Mouse (Mus musculus): ENCODE data around the gene Rab3a. TPM values are rescaled to one million over a fixed set of nuclear protein-coding genes. Genes with fewer than 3 reads are reported as not detected.

Rab3a gene
- polyA plus RNA-seq, 1 experiment from 2014 or later, result 56.6 TPM

DNA sequence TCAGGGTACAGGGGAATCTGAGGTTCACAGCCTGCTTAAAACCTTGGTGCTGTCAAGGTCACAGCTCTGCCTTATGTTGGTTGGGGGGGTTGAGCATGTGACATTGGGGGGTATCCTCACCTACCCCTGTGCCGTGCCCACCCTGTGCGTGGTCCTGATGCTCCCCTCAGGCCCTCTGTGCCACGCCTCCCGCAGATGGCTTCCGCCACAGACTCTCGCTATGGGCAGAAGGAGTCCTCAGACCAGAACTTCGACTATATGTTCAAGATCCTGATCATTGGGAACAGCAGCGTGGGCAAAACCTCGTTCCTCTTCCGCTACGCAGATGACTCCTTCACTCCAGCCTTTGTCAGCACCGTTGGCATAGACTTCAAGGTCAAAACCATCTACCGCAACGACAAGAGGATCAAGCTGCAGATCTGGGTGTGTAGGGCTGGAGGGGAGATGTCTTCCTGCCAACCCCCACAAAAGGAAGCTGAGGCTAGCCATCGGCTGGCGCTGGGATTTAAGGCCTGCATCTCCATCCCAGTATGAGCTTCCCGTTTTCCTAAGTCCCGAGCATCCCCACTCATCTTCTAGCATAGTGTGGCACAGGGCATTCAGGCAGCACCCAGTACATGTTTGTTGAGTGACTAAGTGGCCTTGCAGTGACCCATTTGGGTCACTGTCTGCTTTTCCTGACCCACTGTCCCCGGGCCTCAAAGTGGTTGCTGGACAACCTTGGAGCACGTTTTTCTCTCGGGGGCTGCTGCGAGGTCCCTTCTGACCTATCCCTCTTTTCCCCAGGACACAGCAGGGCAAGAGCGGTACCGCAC lies 1.4 kb downstream of the Rab3a start:
- Histone ChIP-seq H3K4me1 (ENCODE audit: control insufficient read depth, insufficient read depth, low read length) (peaks cover 11% of the 10 kb centered on the region; the same call in 1 of the 2 replicates), H3K4me2 (peak overlapping the region; percentile 9; the same call in 1 of the 2 replicates), H3K9me3 (ENCODE audit: control insufficient read depth, low read length) (no peaks in the 10 kb centered on the region), H3K4me3 (ENCODE audit: low read depth, low read length) (peak overlapping the region; percentile 66; the same call in 1 of the 2 replicates), H3K9ac (ENCODE audit: low read length) (no peak overlapping the region), H3K27ac (ENCODE audit: low read depth, low read length) (no peak overlapping the region), H3K27me3 (ENCODE audit: control insufficient read depth, insufficient read depth, low read length) (no peaks in the 10 kb centered on the region), H3K36me3 (ENCODE audit: control insufficient read depth, insufficient read depth, low read length) (no peaks in the 10 kb centered on the region)
- WGBS, result 88% methylated on average over 24 of the region's 24 CpGs
- no peak for ATAC-seq (ENCODE audit: low FRiP score)
- no peak for DNase-seq (ENCODE audit: low spot score, missing footprints)

DNA sequence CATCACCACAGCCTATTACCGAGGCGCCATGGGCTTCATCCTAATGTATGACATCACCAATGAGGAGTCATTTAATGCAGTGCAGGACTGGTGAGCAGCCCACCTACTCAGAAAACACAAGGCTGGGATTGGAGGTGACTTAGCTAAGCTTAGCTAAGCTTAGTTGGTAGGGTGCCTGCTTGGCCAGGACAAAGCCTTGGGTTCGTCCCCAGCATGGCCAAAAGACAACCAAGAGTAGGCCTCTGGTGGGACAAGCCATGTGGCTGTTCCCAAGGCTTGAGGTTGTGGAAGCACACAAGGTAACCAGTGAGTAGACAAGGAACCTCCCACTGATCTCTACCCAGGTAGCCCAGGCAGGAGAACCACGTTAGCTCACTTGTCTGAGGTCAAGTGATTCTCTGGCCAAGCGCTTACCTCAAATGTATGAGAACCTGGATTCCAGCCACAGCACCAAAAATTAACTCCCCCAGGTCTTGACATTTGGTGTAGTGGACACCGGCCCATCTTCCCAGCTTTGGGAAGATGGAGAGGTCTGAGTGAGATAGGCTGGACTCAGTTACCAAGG lies 2.1 kb downstream of the Rab3a start:
- ATAC-seq (ENCODE audit: low FRiP score) (no peak), DNase-seq (ENCODE audit: low spot score, missing footprints) (no peak)
- no peak overlapping the region for H3K27ac ChIP-seq (ENCODE audit: low read depth, low read length)
- H3K4me1 ChIP-seq (ENCODE audit: control insufficient read depth, insufficient read depth, low read length), result peaks cover 11% of the 10 kb centered on the region; the same call in 1 of the 2 replicates
- H3K36me3 ChIP-seq (ENCODE audit: control insufficient read depth, insufficient read depth, low read length), result no peaks in the 10 kb centered on the region
- no peak overlapping the region for H3K4me2 ChIP-seq
- H3K27me3 ChIP-seq (ENCODE audit: control insufficient read depth, insufficient read depth, low read length), result no peaks in the 10 kb centered on the region
- no peak overlapping the region for H3K9ac ChIP-seq (ENCODE audit: low read length)
- 91% methylated on average over 6 of the region's 6 CpGs for whole genome bisulfite sequencing
- H3K9me3 ChIP-seq (ENCODE audit: control insufficient read depth, low read length), result no peaks in the 10 kb centered on the region
- H3K4me3 ChIP-seq (ENCODE audit: low read depth, low read length), result no peak overlapping the region

GRCm38 (mm10) chr8:70757523-70758307 lies 3.2 kb downstream of the Rab3a start:
- Histone ChIP-seq H3K9ac (ENCODE audit: low read length) (no peak overlapping the region), H3K4me3 (ENCODE audit: low read depth, low read length) (no peak overlapping the region), H3K27ac (ENCODE audit: low read depth, low read length) (no peak overlapping the region), H3K9me3 (ENCODE audit: control insufficient read depth, low read length) (no peaks in the 10 kb centered on the region), H3K27me3 (ENCODE audit: control insufficient read depth, insufficient read depth, low read length) (no peaks in the 10 kb centered on the region), H3K4me2 (no peak overlapping the region), H3K36me3 (ENCODE audit: control insufficient read depth, insufficient read depth, low read length) (no peaks in the 10 kb centered on the region), H3K4me1 (ENCODE audit: control insufficient read depth, insufficient read depth, low read length) (peaks cover 11% of the 10 kb centered on the region; the same call in 1 of the 2 replicates)
- ATAC-seq (ENCODE audit: low FRiP score) (no peak), DNase-seq (ENCODE audit: low spot score, missing footprints) (no peak)
- WGBS, result 72% methylated on average over 22 of the region's 22 CpGs

- DNase-seq (ENCODE audit: low spot score, missing footprints), result no peak
- Histone ChIP-seq H3K4me3 (ENCODE audit: low read depth, low read length) (no peak overlapping the region), H3K27me3 (ENCODE audit: control insufficient read depth, insufficient read depth, low read length) (no peaks in the 10 kb centered on the region), H3K27ac (ENCODE audit: low read depth, low read length) (no peak overlapping the region), H3K4me1 (ENCODE audit: control insufficient read depth, insufficient read depth, low read length) (peaks cover 11% of the 10 kb centered on the region; the same call in 1 of the 2 replicates), H3K4me2 (no peak overlapping the region), H3K9me3 (ENCODE audit: control insufficient read depth, low read length) (no peaks in the 10 kb centered on the region), H3K9ac (ENCODE audit: low read length) (no peak overlapping the region), H3K36me3 (ENCODE audit: control insufficient read depth, insufficient read depth, low read length) (no peaks in the 10 kb centered on the region)
- WGBS, result 86% methylated on average over 7 of the region's 7 CpGs
- no peak for ATAC-seq (ENCODE audit: low FRiP score)
Observed at GRCm38 (mm10) chr8:70758308-70758615, 3.8 kb downstream of the Rab3a start.

DNA sequence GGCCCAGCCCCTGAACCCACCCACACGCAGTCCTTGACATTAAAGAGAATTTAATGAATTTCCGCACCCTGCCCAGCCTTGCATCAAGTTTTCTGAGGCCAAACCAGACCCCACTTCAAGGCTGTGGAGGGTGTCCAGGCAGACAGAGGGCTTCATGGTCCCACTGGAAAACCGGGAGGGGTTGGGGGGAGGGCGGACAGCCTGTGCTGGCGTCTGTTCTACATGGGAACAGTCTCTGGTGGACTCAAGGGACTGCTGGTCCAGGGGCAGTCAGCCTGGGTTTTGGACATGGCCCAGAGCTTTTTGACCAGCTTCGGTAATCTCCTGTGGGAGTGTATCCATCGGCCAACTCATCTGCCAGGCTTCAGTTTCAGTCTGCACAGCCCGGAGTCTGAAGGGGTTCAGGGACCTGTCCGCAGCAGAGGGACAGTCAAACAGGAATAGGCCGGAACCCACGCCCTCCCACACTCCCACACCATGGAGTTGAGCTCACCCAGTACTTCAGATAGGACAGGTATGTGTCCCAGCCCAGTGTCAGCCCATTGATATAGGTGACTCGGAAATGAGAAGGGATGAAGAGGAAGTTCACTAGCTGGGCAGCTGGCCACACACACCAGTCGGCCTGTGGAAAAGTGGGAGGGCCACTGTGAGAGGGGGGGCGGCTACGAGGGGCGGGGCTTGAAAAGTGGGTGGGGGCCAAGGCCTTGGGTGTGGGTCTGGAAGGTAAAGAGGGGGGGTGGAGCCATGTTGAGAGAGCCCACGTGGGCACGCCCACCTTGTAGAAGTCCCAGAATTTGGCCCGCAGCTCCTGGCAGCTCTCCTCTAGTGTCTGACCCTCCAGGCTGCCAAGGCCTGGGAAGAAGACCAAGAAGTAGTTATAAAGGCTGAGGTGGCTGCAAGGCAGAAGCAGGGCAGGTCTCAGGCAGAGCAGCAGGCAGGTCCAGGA lies 4.4 kb downstream of the Rab3a start:
- no peak overlapping the region for H3K4me2 ChIP-seq
- no peaks in the 10 kb centered on the region for H3K9me3 ChIP-seq (ENCODE audit: control insufficient read depth, low read length)
- no peaks in the 10 kb centered on the region for H3K27me3 ChIP-seq (ENCODE audit: control insufficient read depth, insufficient read depth, low read length)
- no peak overlapping the region for H3K27ac ChIP-seq (ENCODE audit: low read depth, low read length)
- H3K4me3 ChIP-seq (ENCODE audit: low read depth, low read length), result no peak overlapping the region
- H3K4me1 ChIP-seq (ENCODE audit: control insufficient read depth, insufficient read depth, low read length), result peaks cover 11% of the 10 kb centered on the region; the same call in 1 of the 2 replicates
- ATAC-seq (ENCODE audit: low FRiP score) (no peak), DNase-seq (ENCODE audit: low spot score, missing footprints) (no peak)
- H3K36me3 ChIP-seq (ENCODE audit: control insufficient read depth, insufficient read depth, low read length), result no peaks in the 10 kb centered on the region
- H3K9ac ChIP-seq (ENCODE audit: low read length), result no peak overlapping the region
- 76% methylated on average over 19 of the region's 19 CpGs for WGBS

- Histone ChIP-seq H3K9ac (ENCODE audit: low read length) (peak overlapping the region; percentile 77), H3K36me3 (ENCODE audit: control insufficient read depth, insufficient read depth, low read length) (no peaks in the 10 kb centered on the region), H3K27me3 (ENCODE audit: control insufficient read depth, insufficient read depth, low read length) (no peaks in the 10 kb centered on the region), H3K4me2 (peak overlapping the region; percentile 100), H3K4me1 (ENCODE audit: control insufficient read depth, insufficient read depth, low read length) (peaks cover 6% of the 10 kb centered on the region; the same call in 1 of the 2 replicates), H3K9me3 (ENCODE audit: control insufficient read depth, low read length) (no peaks in the 10 kb centered on the region), H3K4me3 (ENCODE audit: low read depth, low read length) (peak overlapping the region; percentile 68), H3K27ac (ENCODE audit: low read depth, low read length) (no peak overlapping the region)
- DNase-seq (ENCODE audit: low spot score, missing footprints) (peak; percentile 87), ATAC-seq (ENCODE audit: low FRiP score) (no peak; the same call in 1 of the 2 replicates)
- 1% methylated on average over 22 of the region's 22 CpGs for WGBS
Observed at GRCm38 (mm10) chr8:70760350-70760749, 5.9 kb downstream of the Rab3a start.

DNA sequence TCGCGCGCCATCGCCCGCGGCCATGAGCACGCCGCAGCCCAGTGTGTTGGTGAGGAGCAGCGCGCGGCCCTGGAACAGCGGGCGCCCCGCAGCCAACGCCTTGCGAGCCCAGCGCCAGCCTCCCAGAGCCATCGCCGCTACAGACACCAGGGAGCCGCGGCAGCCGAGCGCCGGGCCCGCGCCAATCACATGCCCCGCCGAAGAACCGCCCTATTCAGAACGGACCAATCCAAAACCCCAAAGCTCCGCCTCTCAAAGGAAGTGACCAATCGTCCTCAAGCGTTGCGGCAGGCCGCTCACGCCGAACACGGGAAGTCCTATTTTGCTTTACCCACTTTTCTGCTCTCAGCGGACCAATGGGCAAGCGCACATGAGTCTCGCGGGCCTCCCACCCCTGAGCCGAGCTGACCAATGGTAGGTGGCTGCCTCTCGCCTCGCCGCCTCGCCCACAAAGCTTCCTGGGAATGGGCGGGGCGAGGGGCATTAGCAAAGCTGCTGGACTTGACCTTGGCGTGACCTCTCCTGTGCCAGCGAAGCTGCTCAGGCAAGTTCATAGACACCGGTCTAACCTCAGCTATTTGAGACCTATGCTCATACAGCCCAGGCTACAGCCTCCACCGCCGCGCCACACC lies 6.4 kb downstream of the Rab3a start, which contains the start of gene Mpv17l2:
TSS of gene Mpv17l2 (minus strand) at position 172 of the 632 bp plus-strand sequence.
- ATAC-seq (ENCODE audit: low FRiP score) (peak; percentile 97), DNase-seq (ENCODE audit: low spot score, missing footprints) (peak; percentile 98)
- Histone ChIP-seq H3K4me2 (peak within 1 kb of the TSS; percentile 100), H3K4me1 (ENCODE audit: control insufficient read depth, insufficient read depth, low read length) (peaks cover 8% of the 10 kb centered on the region), H3K4me3 (ENCODE audit: low read depth, low read length) (peak within 1 kb of the TSS; percentile 68), H3K27me3 (ENCODE audit: control insufficient read depth, insufficient read depth, low read length) (peaks cover under 1% of the 10 kb centered on the region; the same call in 1 of the 2 replicates), H3K9me3 (ENCODE audit: control insufficient read depth, low read length) (no peaks in the 10 kb centered on the region), H3K27ac (ENCODE audit: low read depth, low read length) (no peak within 1 kb of the TSS), H3K36me3 (ENCODE audit: control insufficient read depth, insufficient read depth, low read length) (no peaks in the 10 kb centered on the region), H3K9ac (ENCODE audit: low read length) (peak within 1 kb of the TSS; percentile 77)
- under 1% methylated on average over 55 of the region's 55 CpGs for WGBS

DNA sequence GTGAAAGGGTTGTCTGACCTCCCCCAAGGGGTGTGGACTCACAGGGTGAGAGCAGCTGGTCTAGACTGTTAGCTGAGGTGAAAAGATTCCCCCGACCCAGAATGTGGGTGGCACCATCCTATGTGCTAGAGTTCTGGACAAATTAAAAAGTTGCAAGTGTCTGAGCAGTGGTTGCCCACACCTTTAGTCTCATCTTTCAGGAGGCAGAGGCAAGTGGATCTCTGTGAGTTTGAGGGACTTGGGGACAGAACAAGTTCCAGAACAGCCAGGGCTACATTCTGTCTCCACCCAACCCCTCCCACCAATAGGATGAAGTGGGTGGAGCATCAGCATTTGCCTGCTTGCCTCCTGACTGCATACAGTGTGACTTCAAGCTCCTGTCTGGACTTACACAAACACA lies 7.6 kb downstream of the Rab3a start:
- Histone ChIP-seq H3K4me3 (ENCODE audit: low read depth, low read length) (no peak overlapping the region), H3K9ac (ENCODE audit: low read length) (no peak overlapping the region), H3K27ac (ENCODE audit: low read depth, low read length) (no peak overlapping the region), H3K36me3 (ENCODE audit: control insufficient read depth, insufficient read depth, low read length) (no peaks in the 10 kb centered on the region), H3K27me3 (ENCODE audit: control insufficient read depth, insufficient read depth, low read length) (peaks cover 2% of the 10 kb centered on the region; the same call in 1 of the 2 replicates), H3K4me1 (ENCODE audit: control insufficient read depth, insufficient read depth, low read length) (peaks cover 19% of the 10 kb centered on the region), H3K9me3 (ENCODE audit: control insufficient read depth, low read length) (no peaks in the 10 kb centered on the region), H3K4me2 (no peak overlapping the region)
- 83% methylated on average over 1 of the region's 1 CpGs for WGBS
- ATAC-seq (ENCODE audit: low FRiP score) (no peak), DNase-seq (ENCODE audit: low spot score, missing footprints) (no peak)

All from midbrain, embryonic 11.5 days (tissue).